Mouse (Mus musculus): ENCODE results near the gene Stac2.

The Stac2 gene

DNA sequence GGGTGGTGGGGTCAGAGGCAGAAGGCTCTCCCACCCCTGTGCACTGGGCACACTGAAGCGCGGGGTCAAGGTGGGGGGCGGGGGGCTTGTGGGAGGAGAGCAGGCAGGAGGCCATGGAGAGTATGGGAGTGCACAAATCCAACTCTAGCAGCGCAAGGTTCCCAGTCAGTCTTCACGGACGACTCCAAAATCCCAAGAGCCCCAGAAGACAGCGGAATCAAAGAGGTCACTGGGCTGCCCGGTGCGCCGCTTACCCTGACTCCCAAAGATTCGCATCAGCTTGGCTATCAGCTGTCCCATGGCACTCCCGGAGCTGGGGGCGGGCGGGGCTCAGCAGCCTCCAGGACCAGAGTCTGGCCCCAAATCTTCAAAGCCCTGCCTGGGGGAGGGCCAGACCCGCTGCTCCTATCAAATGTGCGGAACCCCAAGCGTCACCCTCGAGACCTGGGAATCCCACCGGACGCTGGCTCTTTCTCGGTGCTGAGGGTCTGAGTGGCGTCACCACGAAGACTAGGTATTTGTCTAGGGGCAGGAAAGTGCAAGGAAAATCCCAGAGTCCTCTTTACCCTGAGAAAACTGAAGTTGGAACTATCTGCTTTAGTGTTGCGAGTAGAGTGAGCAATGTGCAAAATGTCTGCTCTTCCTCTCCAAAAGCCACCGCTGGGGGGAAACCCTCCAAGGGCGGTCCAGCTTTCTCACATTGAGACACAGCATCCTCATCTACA is 57.5 kb downstream of the Stac2 start, which contains the start of gene Arl5c:
Gene Arl5c, minus strand, starts transcription at position 618 of the 725 bp plus-strand sequence.
- no peak for DNase-seq

DNA sequence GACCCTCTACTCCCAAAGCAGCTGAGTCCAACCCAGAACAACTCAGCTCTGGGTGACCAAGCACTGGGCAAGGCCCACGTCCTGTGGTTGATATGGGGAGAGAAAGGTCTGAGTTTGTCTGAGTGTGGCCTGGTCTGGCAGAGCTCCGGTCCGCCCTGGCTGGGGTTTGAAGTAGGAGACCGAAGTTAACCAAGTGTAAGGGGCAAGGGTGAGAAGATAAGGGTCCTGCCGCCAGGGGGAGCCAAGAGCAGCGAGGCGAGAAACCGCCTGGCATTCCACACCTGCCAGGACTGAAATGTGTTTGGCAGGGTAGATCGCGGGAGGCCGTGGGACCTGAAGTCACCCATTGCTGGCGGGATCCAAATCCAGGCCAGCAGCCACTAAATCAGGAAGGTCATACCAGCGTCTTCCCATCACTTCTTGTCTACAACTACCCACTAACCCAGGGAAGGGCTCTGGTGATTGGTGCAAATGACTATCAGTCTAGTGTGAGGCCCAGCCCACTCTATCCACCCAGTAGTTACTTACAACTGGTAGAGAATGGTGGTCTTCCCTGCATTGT is 58.6 kb downstream of the Stac2 start:
- peak; percentile 68 to 86 for DNase-seq

DNA sequence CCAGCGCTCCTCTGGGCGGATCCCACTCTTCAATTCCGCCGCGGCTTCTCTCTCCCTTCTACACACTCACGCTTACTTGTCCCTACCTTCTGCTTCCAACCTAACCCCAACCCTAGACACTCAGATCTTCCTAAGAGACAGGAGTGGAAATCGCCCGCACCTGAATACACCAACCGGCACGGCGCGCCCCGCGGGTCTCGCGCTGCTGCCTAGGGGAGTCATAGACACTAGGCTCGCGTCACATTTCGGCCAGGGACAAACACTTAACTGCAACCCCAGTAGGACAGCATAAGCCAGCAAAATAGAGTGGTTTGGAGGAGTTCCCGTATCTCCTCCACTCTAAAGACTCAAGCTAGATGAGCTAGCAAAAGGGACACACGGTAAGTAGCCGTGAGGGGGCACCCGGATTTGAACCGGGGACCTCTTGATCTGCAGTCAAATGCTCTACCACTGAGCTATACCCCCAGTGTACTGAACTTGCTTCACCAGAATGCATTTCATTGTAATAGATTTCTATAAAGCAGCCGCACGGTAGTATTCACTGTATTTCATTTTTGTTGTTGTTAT is 64.6 kb downstream of the Stac2 start:
- peak; percentile 89 to 94 for DNase-seq

DNA sequence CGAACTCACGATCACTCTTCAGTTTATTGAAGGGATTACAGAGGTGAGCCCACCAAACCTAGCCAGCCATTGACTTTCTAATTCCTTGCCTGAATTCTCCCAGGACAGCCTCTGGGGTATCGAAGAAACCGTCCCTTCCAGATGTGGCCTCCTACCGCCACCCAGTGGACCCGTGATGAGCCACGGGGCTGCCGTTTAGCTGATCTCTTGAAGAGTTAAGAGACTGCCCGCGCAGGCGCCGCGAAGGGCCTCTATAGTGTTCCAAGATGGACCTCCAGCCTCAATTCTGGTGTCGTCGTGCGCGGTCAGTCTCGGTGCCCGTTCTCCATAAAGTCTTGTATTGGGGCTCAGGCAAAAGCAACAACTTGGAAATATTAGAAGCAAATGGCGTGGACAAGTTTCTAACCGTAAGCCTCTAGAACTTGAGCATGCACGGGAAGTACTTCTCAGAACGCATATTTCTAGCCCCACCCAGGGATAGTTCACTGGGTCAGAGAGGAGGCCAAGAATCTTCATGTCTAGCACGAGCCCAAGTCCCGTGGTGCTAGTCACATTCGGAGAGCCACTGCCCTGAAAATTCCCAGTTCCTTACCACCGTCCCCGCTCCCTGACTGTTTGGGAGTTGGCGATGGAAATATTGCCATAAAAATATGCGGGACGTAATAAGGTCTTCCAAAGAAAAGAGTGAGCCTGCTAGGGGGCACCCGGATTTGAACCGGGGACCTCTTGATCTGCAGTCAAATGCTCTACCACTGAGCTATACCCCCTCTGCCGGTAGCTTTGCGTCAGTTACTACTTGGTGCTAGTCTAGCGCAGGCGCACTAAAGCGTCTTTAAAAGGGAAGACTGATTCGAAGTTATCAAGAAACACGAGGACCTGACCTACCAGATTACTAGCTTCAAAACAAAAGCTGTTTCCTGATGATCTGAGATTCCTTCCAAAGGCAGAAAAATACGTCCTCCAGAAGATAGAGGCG is 65.4 kb downstream of the Stac2 start:
- DNase-seq: peak; percentile 93 to 98

DNA sequence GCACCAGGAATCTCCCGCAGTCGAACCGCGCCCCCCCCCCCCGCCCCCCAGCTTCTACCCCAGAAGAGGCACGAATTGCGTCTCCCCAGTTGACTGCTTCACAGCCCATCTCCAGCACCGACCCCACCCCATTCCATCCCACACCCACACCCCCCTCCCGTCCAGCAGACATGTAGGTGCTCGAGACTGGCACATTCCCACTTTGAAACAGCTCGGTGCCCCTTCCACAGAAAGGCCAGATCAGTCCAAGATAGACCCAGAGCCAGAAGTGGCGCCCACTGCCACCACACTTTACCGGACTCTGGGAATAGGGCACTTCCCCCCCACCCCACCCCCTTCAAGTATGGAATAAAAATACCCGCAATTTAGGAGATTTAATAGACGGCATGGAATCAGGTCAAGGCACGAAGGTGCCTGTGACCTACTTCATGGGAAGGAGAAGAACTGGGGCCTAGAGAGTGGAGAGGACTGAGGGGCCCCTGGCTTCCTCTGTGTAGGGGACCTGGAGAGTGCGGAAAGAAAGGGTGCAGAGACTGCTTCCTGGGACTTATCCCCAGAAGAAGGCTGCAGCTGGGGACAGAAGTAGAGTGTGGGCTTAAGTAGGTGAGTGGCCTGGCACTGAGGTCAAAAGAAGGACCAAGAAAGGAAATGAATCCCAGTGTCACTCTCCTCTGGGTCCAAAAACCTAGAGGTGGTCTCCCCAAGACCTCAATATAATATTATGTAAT is 66.4 kb downstream of the Stac2 start:
- DNase-seq: no peak
